Mouse (Mus musculus): ENCODE data around the gene Ints14. TPM values are rescaled to one million over a fixed set of nuclear protein-coding genes. Genes with fewer than 3 reads are reported as not detected.
A peak's percentile ranks its signal among the peaks of the same experiment; 100 is the strongest.

Ints14 gene
- polyA plus RNA-seq, 1 experiment from 2014 or later: 55.8 TPM

GRCm38 (mm10) chr9:65032269-65033108 lies 71.8 kb downstream of the Ints14 start, which contains the start of gene Dpp8:
TSS of gene Dpp8 (plus strand) at chr9:65032414.
- H3K4me3 ChIP-seq (ENCODE audit: low read length): peak within 1 kb of the TSS; percentile 93
- WGBS: under 1% methylated on average over 79 of the region's 85 CpGs

GRCm38 (mm10) chr9:65036456-65036855 lies 75.8 kb downstream of the Ints14 start:
- 100% methylated on average over 1 of the region's 1 CpGs for WGBS

More at GRCm38 (mm10) chr9:65032269-65033108, 71.8 kb downstream of the Ints14 start, which contains the start of gene Dpp8:
- H3K36me3 ChIP-seq (ENCODE audit: control insufficient read depth, insufficient read depth, low read length): no peaks in the 10 kb centered on the region
- ATAC-seq (ENCODE audit: low read depth): peak; percentile 98
- no peaks in the 10 kb centered on the region for H3K9me3 ChIP-seq (ENCODE audit: control insufficient read depth, low read length)
- peak within 1 kb of the TSS; percentile 89 for H3K27ac ChIP-seq (ENCODE audit: low read length)
- peaks cover 9% of the 10 kb centered on the region for H3K4me1 ChIP-seq (replicated peaks; ENCODE audit: control insufficient read depth, insufficient read depth, low read length)
- H3K27me3 ChIP-seq (ENCODE audit: control insufficient read depth, insufficient read depth, low read depth, low read length): no peaks in the 10 kb centered on the region
- H3K9ac ChIP-seq (ENCODE audit: low read length): peak within 1 kb of the TSS; percentile 94
- peak within 1 kb of the TSS; percentile 89 for H3K4me2 ChIP-seq (ENCODE audit: low read depth, low read length)

More at GRCm38 (mm10) chr9:65036456-65036855, 75.8 kb downstream of the Ints14 start:
- Histone ChIP-seq H3K4me3 (ENCODE audit: low read length) (no peak overlapping the region), H3K4me1 (replicated peaks; ENCODE audit: control insufficient read depth, insufficient read depth, low read length) (peaks cover 9% of the 10 kb centered on the region), H3K4me2 (ENCODE audit: low read depth, low read length) (no peak overlapping the region), H3K27ac (ENCODE audit: low read length) (no peak overlapping the region), H3K36me3 (ENCODE audit: control insufficient read depth, insufficient read depth, low read length) (peaks cover 26% of the 10 kb centered on the region), H3K27me3 (ENCODE audit: control insufficient read depth, insufficient read depth, low read depth, low read length) (no peaks in the 10 kb centered on the region), H3K9me3 (ENCODE audit: control insufficient read depth, low read length) (no peaks in the 10 kb centered on the region), H3K9ac (ENCODE audit: low read length) (no peak overlapping the region)
- no peak for ATAC-seq (ENCODE audit: low read depth)

Small RNA genes within 50 kb of the gene (microRNA-seq; reads per million reads assigned to microRNA genes)
- gene Gm25640: not detected

Other genes starting within 250 kb of the Ints14 start
- 360 and 374 TPM in 2 replicates for gene Rab11a, start 223.1 kb upstream of the Ints14 start, polyA plus RNA-seq (2015; fragmentation: Nextera tagmentation; extraction: Ambion mirVana)
- 8.8 and 9.0 TPM in 2 replicates for gene Dennd4a, start 149.6 kb upstream of the Ints14 start, polyA plus RNA-seq (2015; fragmentation: Nextera tagmentation; extraction: Ambion mirVana)
- gene Slc24a1, start 9.3 kb upstream of the Ints14 start, polyA plus RNA-seq (2015; fragmentation: Nextera tagmentation; extraction: Ambion mirVana): 0.06 and 0.08 TPM in 2 replicates
- gene Hacd3, start 60.8 kb downstream of the Ints14 start, polyA plus RNA-seq (2015; fragmentation: Nextera tagmentation; extraction: Ambion mirVana): 76.6 and 79.6 TPM in 2 replicates
- 35.9 and 37.6 TPM in 2 replicates for gene Dpp8, start 71.5 kb downstream of the Ints14 start, polyA plus RNA-seq (2015; fragmentation: Nextera tagmentation; extraction: Ambion mirVana)
- gene Igdcc4, start 140.6 kb downstream of the Ints14 start, polyA plus RNA-seq (2015; fragmentation: Nextera tagmentation; extraction: Ambion mirVana): 11.0 and 11.3 TPM in 2 replicates
- 0.85 and 1.3 TPM in 2 replicates for gene Igdcc3, start 180.3 kb downstream of the Ints14 start, polyA plus RNA-seq (2015; fragmentation: Nextera tagmentation; extraction: Ambion mirVana)
- 5.7 TPM in 2 replicates for gene Parp16, start 234.4 kb downstream of the Ints14 start, polyA plus RNA-seq (2015; fragmentation: Nextera tagmentation; extraction: Ambion mirVana)

Measured in lung, embryonic 16.5 days (tissue).